Mouse (Mus musculus) mouse embryonic stem cell (cell line): ENCODE results near the gene Mapk14.
"Not testable (repeated sequence)": the region's sequence is repeated elsewhere in the genome, so short reads cannot be mapped to it uniquely, and the experiment has no call there.

Experiments used
- in situ Hi-C, 2 experiments: fragments of 300-500 bp; cut with MboI; formaldehyde crosslinking; loops; 1 replicate in 1 of 2; 3 replicates in 1 of 2; pipeline ENCODE4 v1.14.3; 2019 to 2020; ENCODE audit warnings: low sequenced_read_pairs in 2 of 2, low pct_unique_long_range_greater_than_20kb in 1 of 2, mixed read lengths in 1 of 2; ENCODE audit not compliant: unreplicated experiment in 1 of 2

Gene Mapk14

GRCm38 (mm10) chr17:28725783-28726182 lies 34.7 kb downstream of the Mapk14 start, which contains the start of gene AC170998.1:
Gene AC170998.1 (plus strand): TSS chr17:28726083.
- in situ Hi-C loops: no loop called here

DNA sequence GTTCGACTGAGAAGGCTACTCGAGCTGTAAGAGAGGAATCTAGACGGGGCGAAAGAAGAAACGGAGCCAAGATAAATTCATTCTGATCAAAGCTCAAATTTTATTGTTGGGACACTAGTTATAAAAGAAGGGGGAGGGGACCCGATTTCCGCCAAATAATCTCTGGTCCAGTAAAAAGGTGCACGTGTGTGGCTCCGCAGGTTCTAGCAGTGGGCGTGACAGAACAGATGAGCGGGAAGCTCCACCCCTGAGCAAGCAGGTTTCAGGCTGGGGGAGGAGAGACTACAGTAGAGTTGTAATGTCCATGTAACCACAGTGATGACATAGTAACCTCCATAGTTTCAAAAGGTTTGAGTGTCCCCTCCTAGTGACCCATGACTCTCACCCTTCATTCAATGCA lies 36.4 kb downstream of the Mapk14 start:
- in situ Hi-C loops: not testable (repeated sequence)

GRCm38 (mm10) chr17:28735317-28736105 lies 44.4 kb downstream of the Mapk14 start:
- in situ Hi-C loops: no loop called here

- in situ Hi-C loops: no loop called here
These were observed 45.4 kb downstream of the Mapk14 start for GRCm38 (mm10) chr17:28736486-28736885.

DNA sequence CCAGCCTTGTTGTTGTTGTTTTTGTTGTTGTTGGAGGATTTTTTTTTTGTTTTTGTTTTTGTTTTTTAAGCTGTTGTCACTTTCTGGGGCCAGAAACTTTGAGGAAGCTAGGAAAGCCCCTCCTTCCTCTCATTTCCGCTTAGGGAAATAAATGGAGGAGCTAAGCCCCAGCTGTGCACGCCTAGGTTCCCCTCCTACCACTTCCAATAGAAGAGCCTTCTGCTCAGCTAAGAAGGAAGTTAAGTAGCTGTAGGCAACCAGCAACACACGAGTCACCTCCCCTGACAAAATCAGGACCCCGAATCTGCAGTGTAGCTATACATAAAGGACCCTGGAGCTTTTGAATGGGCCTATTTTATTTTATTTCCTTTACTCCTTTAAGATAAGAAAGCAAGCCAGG lies 46.8 kb downstream of the Mapk14 start:
- in situ Hi-C loops: no loop called here

DNA sequence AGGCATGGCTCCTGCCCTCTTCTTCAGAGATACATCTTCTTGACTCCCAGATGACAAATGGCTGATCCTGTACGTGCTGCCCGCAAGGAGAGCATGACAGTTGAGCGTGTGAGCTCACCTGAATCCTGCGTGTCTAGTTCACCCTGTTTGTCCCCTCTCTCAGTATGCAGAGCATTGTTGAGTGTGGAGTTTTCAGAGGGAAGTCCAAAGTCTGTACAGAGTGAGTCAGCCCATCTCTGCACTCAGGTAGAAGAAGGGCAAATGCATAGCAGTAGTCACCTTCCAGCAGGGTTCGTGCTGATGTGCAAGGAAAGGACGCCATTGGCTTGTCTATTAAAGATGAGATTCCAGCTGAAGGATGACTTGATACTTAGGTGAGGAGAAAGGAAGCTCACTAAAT lies 48.1 kb downstream of the Mapk14 start:
- in situ Hi-C loops: no loop called here

DNA sequence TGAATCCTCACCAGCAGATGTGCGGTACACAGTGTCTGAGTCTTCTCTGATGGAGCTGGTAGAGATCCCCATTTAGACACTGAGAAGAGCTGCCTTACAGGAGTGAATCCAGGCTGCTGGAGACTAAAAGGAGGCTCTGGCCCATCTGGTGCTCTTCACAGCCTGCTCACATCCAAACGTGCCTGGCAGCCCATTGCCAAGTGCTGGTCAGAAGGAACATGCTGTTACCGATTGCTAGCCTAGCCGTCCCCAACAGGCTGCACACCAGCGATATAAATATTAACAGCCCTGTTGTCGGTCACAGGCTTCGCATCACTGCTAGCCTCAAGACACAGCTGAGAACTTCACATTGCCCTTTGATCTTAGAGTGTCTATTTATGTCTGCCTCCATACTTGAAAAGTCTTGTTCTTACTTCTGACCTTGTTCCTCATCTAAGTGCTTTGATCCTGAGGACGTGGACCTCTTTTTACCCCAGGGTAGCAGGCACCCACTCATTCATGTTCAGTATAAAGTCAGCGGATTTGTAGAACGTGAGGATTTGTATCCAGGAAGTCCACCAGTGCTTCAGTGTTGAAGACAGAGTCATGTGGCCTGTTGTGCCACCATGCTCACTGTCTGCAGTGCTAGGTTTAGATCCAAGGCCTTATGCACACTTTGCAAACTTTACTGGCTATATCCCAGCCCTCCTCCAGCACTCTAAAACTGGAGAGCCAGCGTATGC lies 52.2 kb downstream of the Mapk14 start:
- in situ Hi-C loops: loop anchor here in 1 of 2 experiments (5.0 kb wide), 1 partner anchor 41 kb away; no protein-coding TSS in a partner anchor

GRCm38 (mm10) chr17:28743916-28744315 lies 52.8 kb downstream of the Mapk14 start:
- in situ Hi-C loops: loop anchor here in 1 of 2 experiments (5.0 kb wide), 1 partner anchor 42 kb away; no protein-coding TSS in a partner anchor

GRCm38 (mm10) chr17:28745773-28746172 lies 54.6 kb downstream of the Mapk14 start:
- in situ Hi-C loops: no loop called here

GRCm38 (mm10) chr17:28748001-28748400 lies 56.9 kb downstream of the Mapk14 start:
- in situ Hi-C loops: no loop called here

DNA sequence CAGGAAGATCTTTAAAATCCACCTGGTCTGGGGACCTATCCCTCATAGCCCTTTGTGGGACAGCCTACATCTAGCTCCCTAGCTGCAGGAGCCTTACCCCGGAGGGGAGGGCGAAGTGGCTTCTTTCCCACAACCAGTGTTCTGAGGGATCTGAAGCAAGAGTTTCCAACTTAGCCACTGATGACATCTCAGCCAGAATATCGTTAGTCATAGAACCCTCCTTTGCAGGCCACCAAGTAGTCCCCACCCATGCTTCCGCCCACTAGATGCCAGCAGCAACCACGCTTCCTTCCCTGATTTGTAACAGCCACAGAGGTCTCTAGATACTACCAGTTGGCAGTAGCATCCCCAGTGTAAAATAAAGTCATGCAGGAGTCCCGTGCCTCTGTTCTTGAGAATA lies 59.5 kb downstream of the Mapk14 start:
- in situ Hi-C loops: no loop called here

DNA sequence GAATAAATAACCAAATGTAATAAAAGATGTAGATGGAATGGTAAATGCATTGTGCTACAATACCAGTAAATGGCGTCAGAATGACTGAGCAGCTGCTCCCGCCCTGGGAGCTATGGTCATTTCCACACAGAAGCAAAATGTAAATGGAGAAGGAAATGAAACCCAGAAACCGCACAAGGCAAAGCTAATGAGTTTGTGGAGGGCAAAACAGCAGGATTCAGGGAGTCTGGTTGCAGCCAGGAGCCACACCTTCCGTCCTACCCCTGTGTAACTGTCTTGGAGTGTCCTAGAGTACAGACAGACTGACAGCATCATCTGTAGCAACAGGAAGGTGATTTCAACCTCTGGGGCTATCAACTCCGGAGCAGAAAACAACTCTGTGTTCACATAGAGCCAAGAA lies 65.3 kb downstream of the Mapk14 start:
- in situ Hi-C loops: no loop called here

- in situ Hi-C loops: no loop called here
These were observed 66.3 kb downstream of the Mapk14 start for GRCm38 (mm10) chr17:28757470-28757869.

DNA sequence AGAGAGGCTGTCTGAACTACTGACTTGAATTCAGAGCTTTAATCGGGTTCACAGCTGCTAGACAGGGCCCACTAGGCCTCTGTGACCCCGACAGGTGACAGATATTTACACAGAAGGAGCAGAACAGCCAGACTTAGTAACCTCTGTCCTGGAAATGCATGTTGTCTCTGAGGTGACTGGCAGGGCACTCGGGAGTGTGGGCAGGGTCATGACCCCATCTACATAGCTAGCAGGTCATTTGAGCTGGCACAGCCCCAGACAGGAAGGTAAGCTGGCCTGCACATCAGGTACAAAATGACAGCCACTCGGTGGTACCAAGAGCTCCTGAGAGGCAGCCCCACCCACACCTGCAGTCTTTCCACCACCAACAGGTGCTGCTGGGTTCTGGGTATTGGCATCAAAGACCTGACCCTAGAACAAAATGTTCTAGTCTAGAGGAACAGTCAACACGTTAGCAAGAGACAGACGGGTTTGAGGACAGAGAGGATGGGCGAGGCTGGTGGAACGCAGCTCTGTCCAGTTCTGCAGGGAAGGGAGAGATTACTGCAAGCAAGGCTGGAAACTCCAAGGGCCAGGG lies 69.7 kb downstream of the Mapk14 start:
- in situ Hi-C loops: no loop called here

DNA sequence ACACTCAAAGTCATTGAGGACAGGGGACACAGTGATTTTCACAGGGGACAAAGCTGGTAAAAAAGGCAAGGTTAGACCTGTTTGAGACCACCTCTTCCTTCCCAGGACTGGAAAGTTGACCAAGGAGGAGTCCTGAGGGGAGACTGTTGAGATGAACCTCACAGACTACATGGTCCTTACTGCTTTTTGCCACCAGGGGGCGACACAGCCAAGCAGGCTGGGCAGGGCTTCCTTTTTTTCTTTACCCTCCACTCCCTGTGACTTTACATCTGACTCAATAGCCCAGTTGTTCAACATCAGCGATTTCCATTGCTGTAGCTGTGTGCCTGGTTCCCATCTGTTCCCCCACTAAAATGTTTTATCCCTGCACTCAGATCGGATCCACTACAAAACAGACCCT lies 70.7 kb downstream of the Mapk14 start:
- in situ Hi-C loops: no loop called here

DNA sequence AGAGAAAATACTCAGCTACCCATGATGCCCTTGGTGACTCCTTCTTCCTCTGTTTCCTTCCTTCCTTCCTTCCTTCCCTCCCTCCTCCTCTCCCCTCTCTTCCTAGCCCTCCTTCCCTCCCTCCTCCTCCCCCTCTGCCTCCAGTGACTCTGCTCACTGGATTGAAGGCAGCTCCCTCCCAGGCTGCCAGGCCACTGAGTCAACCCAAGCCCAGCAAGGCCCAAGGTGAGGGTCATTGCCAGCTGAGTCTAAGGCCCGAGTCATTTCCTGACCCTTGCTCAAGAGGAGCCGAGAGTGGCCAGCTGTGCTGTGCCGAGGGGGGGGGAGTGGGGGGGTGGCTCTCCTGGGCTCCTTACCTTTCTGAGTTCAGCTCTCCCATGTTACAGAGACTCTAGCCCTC lies 75.1 kb downstream of the Mapk14 start:
- in situ Hi-C loops: no loop called here

DNA sequence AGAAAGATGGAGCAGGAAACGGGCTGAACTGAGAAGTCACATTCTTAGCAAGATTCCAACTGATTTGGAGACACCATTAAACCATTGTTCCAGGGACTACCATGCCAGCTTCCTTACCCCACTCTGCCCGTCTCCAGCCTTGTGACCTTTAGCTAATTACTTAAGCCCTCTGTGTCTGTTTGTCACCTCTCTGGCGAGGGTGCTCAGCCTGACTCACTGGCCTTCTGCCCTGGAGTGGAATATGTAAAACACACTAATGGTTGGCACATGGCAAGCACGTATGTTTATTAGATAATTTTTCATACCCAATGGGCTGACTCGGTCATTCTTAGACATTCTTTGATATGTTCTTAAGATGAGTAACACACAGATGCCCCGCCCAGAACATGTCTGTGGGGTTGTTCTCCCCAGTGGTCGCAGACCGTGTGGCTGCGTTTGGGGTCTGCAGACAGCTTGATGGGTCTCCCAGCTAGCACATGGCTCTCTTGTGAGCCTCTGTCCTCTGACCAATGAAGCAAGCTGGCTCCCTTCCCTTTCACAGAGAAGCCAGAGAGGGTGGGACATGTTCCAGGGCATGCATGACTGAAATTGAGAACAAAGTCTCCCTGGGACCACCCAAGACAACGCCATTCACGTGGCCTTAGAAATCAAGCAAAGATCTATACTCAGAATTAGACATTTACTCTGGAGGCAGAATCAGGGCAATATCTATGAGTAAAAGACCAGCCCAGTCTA lies 75.8 kb downstream of the Mapk14 start:
- in situ Hi-C loops: no loop called here

DNA sequence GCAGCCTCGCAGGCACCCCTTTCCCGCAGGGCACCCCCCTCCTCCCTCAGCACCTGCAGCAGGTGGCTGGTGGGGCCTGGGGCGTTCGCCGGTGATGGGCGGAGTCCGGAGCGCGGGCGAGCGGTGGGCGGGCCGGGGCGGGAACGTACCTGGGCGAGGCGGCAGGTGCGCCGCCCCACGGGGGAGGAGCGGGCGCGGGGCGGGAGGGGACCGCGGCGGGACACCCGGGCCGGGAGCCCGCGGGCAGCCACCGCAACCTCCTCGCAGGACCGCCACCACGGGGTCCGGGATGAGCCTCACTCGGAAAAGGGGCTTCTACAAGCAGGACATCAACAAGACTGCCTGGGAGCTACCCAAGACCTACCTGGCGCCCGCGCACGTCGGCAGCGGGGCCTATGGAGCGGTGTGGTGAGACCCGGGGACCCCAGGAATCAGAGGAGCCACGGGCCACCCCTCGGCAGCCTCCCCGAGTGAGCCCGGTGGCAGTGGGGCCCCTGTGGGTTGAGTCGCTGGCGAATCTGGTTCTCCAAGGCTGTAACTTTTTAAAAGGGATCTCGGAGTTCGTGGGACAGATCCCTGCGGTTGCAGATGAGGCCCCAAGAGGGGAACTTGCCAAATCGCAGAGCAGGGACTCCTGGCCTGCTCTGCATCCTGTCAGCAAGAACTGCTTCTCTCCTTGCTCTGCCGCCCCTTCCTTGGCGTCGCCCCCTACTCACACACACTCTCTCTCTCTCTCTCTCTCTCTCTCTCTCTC lies 78.2 kb downstream of the Mapk14 start, which contains the start of gene Mapk13:
Gene Mapk13, plus strand, starts transcription at position 177 of the 754 bp plus-strand sequence.
- in situ Hi-C loops: no loop called here
